Mouse (Mus musculus) small intestine, adult 2 months (tissue): Measurements from ENCODE around the gene Gtf3a.

ENCODE experiments used
- CTCF ChIP-seq: fragments of 200-500 bp; IDR thresholded peaks from 2 replicates; pipeline ENCODE4 v1.5.1; 2012; ENCODE audit warnings: low read depth, mild to moderate bottlenecking, control low read depth, inconsistent platforms, low read length, moderate library complexity, mixed read lengths; ENCODE audit not compliant: insufficient replicate concordance, insufficient read length; ENCODE audit errors: extremely low read depth
- POLR2A ChIP-seq: fragments of 200-500 bp; IDR thresholded peaks from 2 replicates; pipeline ENCODE4 v1.6.1; 2012; ENCODE audit warnings: low read depth, mild to moderate bottlenecking, control low read depth, inconsistent platforms, low read length, moderate library complexity

GRCm38 (mm10) chr5:146993509-146993908 is 45.1 kb downstream of the Gtf3a start:
- TF ChIP-seq CTCF (no peak), POLR2A (no peak)
